Mouse (Mus musculus): ENCODE measurements around the gene Nat9. TPM values are rescaled to one million over a fixed set of nuclear protein-coding genes. Genes with fewer than 3 reads are reported as not detected.

Gene Nat9
- total RNA-seq, 1 experiment from 2014 or later, result 42.7 TPM

GRCm38 (mm10) chr11:115164341-115164975, 23.2 kb downstream of the Nat9 start:
- no peak for ATAC-seq (replicated peaks in 1 of 2; ENCODE audit: insufficient read depth in 1 of 2, low FRiP score in 2 of 2, low TSS enrichment in 1 of 2, low read depth in 1 of 2, poor library complexity in 2 of 2, severe bottlenecking in 2 of 2)

- 0 out of 4 replicates have a peak, but pooled peaks of 1 of the 2 experiments have one; percentile 8 for ATAC-seq (replicated peaks in 1 of 2; ENCODE audit: insufficient read depth in 1 of 2, low FRiP score in 2 of 2, low TSS enrichment in 1 of 2, low read depth in 1 of 2, poor library complexity in 2 of 2, severe bottlenecking in 2 of 2)
These were observed 24.0 kb downstream of the Nat9 start for GRCm38 (mm10) chr11:115163568-115164150.

GRCm38 (mm10) chr11:115162832-115163480, 24.7 kb downstream of the Nat9 start, which contains the start of gene Slc9a3r1:
Slc9a3r1 (plus strand) TSS chr11:115163341.
- ATAC-seq (replicated peaks in 1 of 2; ENCODE audit: insufficient read depth in 1 of 2, low FRiP score in 2 of 2, low TSS enrichment in 1 of 2, low read depth in 1 of 2, poor library complexity in 2 of 2, severe bottlenecking in 2 of 2), result peak; percentile 86 to 89

- no peak for ATAC-seq (replicated peaks in 1 of 2; ENCODE audit: insufficient read depth in 1 of 2, low FRiP score in 2 of 2, low TSS enrichment in 1 of 2, low read depth in 1 of 2, poor library complexity in 2 of 2, severe bottlenecking in 2 of 2)
These were observed 25.5 kb downstream of the Nat9 start for GRCm38 (mm10) chr11:115162205-115162601.

GRCm38 (mm10) chr11:115161578-115162204, 26.0 kb downstream of the Nat9 start:
- no peak for ATAC-seq (replicated peaks in 1 of 2; ENCODE audit: insufficient read depth in 1 of 2, low FRiP score in 2 of 2, low TSS enrichment in 1 of 2, low read depth in 1 of 2, poor library complexity in 2 of 2, severe bottlenecking in 2 of 2)

- ATAC-seq (replicated peaks in 1 of 2; ENCODE audit: insufficient read depth in 1 of 2, low FRiP score in 2 of 2, low TSS enrichment in 1 of 2, low read depth in 1 of 2, poor library complexity in 2 of 2, severe bottlenecking in 2 of 2), result no peak
These were observed 26.6 kb downstream of the Nat9 start for GRCm38 (mm10) chr11:115160883-115161577.

GRCm38 (mm10) chr11:115160016-115160797, 27.5 kb downstream of the Nat9 start:
- ATAC-seq (replicated peaks in 1 of 2; ENCODE audit: insufficient read depth in 1 of 2, low FRiP score in 2 of 2, low TSS enrichment in 1 of 2, low read depth in 1 of 2, poor library complexity in 2 of 2, severe bottlenecking in 2 of 2), result no peak

GRCm38 (mm10) chr11:115157933-115158719, 29.5 kb downstream of the Nat9 start:
- ATAC-seq (replicated peaks in 1 of 2; ENCODE audit: insufficient read depth in 1 of 2, low FRiP score in 2 of 2, low TSS enrichment in 1 of 2, low read depth in 1 of 2, poor library complexity in 2 of 2, severe bottlenecking in 2 of 2), result peak; percentile 33 to 48; a peak in 3 of 4 replicates

- no peak for ATAC-seq (replicated peaks in 1 of 2; ENCODE audit: insufficient read depth in 1 of 2, low FRiP score in 2 of 2, low TSS enrichment in 1 of 2, low read depth in 1 of 2, poor library complexity in 2 of 2, severe bottlenecking in 2 of 2)
These were observed 32.5 kb downstream of the Nat9 start for GRCm38 (mm10) chr11:115155053-115155634.

GRCm38 (mm10) chr11:115153699-115154292, 33.9 kb downstream of the Nat9 start:
- peak; percentile 85 to 88 for ATAC-seq (replicated peaks in 1 of 2; ENCODE audit: insufficient read depth in 1 of 2, low FRiP score in 2 of 2, low TSS enrichment in 1 of 2, low read depth in 1 of 2, poor library complexity in 2 of 2, severe bottlenecking in 2 of 2)

- ATAC-seq (replicated peaks in 1 of 2; ENCODE audit: insufficient read depth in 1 of 2, low FRiP score in 2 of 2, low TSS enrichment in 1 of 2, low read depth in 1 of 2, poor library complexity in 2 of 2, severe bottlenecking in 2 of 2), result no peak
These were observed 34.6 kb downstream of the Nat9 start for GRCm38 (mm10) chr11:115153088-115153487.

GRCm38 (mm10) chr11:115151755-115152429, 35.8 kb downstream of the Nat9 start:
- ATAC-seq (replicated peaks in 1 of 2; ENCODE audit: insufficient read depth in 1 of 2, low FRiP score in 2 of 2, low TSS enrichment in 1 of 2, low read depth in 1 of 2, poor library complexity in 2 of 2, severe bottlenecking in 2 of 2), result no peak

- no peak for ATAC-seq (replicated peaks in 1 of 2; ENCODE audit: insufficient read depth in 1 of 2, low FRiP score in 2 of 2, low TSS enrichment in 1 of 2, low read depth in 1 of 2, poor library complexity in 2 of 2, severe bottlenecking in 2 of 2)
These were observed 36.9 kb downstream of the Nat9 start for GRCm38 (mm10) chr11:115150741-115151254.

GRCm38 (mm10) chr11:115147813-115148212, 39.8 kb downstream of the Nat9 start:
- ATAC-seq (replicated peaks in 1 of 2; ENCODE audit: insufficient read depth in 1 of 2, low FRiP score in 2 of 2, low TSS enrichment in 1 of 2, low read depth in 1 of 2, poor library complexity in 2 of 2, severe bottlenecking in 2 of 2), result no peak

- ATAC-seq (replicated peaks in 1 of 2; ENCODE audit: insufficient read depth in 1 of 2, low FRiP score in 2 of 2, low TSS enrichment in 1 of 2, low read depth in 1 of 2, poor library complexity in 2 of 2, severe bottlenecking in 2 of 2), result no peak
These were observed 45.7 kb downstream of the Nat9 start for GRCm38 (mm10) chr11:115141970-115142369.

Measured in hematopoietic stem cell, adult 5-6 weeks (primary cell).